Mouse (Mus musculus) spleen, postnatal 14 days (tissue): ENCODE results near the gene Mocs1.
A peak's percentile ranks its signal among the peaks of the same experiment; 100 is the strongest.
"Not testable (repeated sequence)": the region's sequence is repeated elsewhere in the genome, so short reads cannot be mapped to it uniquely, and the experiment has no call there.

Experiments used
- DNase-seq, 2 experiments: peaks; one replicate each; pipeline ENCODE4 v3.0.0; 2021 to 2022; ENCODE audit warnings: low spot score in 2 of 2

Gene Mocs1

DNA sequence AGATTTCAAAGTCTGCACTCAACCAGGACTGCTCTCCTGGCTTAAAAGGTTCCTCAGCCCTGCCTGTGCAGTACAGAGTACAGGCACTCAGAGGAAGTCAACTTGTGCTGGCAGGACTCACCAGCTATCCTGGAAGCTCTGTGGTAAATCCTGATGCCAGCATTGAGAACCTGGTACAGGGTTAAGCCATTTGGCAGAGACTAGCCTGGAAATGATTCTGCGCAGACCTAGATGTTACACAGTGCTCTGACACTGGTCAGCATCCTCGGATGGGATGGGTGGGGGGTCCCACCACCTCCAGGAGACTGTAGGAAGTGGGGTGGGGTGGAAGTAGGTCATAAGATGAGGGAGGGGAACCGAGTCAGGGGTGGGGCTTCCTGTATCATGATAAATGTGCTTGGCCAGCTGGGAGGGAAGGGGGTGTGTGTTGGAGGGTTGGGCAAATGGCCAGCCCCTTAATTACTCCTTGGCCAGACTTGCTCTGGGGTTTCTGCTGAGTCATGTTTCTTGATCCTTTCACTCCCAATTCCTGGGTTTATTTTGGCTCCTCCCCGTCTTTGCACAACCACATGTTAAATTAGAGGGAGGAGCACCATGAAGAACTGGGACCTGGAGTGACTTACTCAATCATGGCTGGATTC lies 4.0 kb downstream of the Mocs1 start:
- DNase-seq = no peak

DNA sequence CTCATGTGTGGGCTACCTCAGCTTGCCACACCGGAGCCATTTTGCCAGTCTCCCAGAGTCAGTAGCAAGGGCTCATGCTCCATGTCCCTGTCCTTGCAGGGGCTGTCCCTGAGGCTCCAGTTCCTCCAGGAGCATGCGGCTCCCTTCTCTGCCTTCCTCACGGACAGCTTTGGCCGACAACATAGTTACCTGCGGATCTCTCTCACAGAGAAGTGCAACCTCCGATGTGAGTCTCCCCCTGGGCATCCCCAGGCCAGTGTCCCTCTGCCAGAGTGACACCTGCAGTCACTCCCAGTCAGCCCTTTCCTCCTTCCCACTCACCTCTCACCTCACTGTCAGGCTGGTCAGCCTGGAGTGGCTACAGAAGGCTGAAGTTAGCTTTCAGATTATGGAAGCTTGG lies 4.9 kb downstream of the Mocs1 start:
- DNase-seq = no peak

DNA sequence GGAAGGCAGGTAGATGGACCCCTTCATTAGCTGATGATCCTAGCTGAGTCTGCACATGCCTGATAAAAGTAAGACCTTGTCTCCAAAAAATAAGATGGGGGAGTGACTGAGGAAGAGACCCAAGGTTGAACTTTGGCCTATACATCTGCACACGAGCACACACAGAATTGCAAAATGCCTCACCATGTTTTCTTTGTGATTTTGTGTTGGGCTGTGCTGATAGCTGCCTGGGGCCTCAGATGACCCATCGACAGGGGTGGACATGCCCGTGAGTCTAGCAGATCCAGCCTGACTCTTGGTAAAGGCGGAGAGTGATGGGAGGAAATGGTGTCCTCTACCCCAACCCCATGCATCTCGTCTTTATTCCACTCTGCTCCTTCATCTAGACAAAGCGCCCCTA lies 6.1 kb downstream of the Mocs1 start:
- no peak for DNase-seq

DNA sequence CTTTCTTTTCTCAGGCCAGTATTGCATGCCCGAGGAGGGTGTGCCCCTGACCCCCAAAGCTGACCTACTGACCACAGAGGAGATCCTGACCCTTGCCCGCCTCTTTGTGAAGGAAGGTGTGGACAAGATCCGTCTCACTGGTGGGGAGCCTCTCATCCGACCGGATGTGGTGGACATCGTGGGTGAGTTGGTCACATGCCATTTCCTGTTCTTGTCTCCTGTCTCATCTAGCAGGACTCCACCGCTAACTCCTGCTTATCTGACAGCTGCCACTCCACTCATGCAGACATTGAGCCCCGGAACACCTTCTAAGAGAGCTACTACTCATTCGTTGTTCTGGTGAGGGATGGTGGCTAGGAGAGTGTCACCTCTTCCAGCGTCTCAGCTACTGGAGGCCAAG lies 6.9 kb downstream of the Mocs1 start:
- DNase-seq = no peak

DNA sequence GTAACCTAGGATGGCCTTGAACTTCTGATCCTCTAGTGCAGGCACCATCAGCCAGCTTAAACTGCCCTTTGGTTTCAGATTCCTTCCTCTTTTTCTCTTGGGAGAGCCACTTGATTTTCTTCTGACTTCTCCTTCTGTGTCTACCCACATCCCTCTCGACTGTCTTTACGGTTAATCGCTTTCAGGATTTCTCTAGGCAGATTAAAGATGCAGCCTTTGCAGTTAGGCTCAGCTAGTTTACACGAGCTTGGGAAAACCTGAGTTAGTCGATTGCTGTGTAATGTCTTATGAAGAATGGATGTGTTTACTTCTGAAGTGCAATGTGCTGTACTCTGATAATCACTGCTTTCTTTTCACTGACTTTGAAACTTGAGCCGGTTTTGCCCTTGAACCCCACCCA lies 8.5 kb downstream of the Mocs1 start:
- DNase-seq = peak in 1 of 2 experiments; percentile 3

DNA sequence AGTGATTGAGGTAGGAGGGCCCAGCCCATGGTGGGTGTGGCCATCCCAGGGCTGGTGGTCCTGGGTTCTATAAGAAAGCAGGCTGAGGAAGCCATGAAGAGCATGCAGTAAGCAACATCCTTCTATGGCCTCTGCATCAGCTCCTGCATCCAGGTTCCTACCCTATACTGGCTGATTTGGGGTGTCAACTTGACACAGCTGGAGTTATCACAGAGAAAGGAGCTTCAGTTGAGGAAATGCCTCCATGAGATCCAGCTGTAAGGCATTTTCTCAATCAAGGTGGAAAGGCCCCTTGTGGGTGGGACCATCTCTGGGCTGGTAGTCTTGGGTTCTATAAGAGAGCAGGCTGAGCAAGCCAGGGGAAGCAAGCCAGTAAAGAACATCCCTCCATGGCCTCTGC lies 9.1 kb downstream of the Mocs1 start:
- peak in 1 of 2 experiments; percentile 1 for DNase-seq

DNA sequence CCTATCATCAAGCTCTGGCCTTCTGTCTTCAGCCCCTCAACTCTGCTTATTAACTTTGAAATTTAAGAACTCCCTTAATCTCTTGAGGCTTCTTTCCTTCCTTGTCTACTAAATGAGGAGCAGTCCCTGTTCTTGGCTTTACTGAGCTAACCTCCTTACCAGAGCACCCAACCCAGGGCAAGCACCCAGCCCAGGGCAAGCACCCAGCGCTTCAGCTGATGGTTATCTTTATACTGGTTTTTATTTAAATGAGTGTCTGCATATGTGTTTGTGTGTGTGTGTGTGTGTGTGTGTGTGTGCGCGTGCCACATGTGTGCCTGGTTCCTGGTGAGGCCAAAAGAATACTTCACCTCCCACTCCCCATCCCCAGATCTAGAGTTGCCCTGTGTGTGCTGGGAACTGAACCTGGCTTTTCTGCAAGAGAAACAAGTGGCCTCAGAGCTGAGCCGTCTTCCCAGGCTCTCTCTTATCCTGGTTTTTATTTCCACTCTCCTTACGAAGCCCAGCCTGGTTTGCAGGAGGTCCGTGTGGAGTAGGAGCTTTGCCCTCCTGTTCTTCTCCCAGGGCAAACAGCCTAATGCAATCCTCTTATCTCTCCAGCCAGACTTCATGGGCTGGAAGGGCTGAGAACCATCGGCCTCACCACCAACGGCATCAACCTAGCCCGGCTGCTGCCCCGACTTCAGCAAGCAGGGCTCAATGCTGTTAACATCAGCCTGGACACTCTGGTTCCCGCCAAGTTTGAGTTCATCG lies 10.8 kb downstream of the Mocs1 start:
- peak; percentile 33 to 49 for DNase-seq

DNA sequence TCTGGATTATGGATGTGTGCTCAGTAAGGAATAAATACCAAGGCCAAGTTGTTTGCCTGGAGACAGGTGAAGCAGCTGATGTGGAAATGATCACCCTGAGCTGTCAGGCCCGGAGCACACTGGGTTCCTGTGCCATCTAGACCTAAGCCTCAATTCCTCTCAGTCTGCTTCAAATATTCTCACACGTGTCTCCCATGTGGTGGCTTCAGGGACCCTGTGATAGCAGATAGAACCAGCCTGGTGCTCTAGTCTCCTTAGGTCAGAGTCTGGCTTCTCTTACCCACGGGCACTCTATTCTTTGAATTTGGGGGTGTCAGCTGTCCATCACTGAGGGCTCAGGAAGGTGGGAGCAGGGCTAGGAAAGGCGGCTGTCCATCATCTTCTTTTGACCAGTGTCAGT lies 11.5 kb downstream of the Mocs1 start:
- DNase-seq = no peak

DNA sequence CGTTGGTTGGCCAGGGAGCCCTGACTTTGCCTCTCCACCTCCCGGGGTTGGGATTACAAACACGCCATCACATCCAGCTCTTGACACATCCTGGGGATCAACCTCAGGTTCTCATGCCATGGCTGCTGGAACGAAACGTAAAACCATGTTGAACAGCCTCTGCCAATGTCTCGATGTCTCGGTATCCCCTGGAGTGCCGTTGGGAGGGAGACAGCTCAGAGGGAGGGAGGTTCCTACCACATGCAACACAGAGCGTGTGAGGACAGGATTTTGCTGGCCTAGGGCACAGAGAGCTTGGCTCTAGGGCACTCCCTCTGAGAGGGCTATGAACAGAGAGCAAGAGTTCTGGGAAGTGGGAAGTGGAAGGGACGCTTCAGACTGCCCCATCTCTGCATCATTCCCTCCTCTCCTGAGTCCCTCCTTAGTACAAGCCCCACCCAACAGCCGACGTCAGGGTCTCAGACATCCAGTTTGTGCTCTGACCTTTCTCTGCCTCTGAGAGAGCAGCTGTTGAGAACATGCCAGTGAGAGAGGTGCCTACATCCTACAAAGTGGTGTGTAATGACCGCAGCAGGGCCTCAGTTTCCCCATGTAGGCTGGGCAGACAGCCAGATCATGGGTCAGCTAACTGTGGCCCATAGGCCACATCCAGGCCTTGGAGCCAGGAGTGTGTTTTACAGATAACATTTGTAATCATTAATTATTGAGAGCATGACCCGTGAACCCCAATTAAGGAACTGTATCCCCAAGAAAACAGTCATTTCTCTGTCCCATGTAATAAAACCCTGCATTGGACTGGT lies 12.4 kb downstream of the Mocs1 start:
- no peak for DNase-seq

DNA sequence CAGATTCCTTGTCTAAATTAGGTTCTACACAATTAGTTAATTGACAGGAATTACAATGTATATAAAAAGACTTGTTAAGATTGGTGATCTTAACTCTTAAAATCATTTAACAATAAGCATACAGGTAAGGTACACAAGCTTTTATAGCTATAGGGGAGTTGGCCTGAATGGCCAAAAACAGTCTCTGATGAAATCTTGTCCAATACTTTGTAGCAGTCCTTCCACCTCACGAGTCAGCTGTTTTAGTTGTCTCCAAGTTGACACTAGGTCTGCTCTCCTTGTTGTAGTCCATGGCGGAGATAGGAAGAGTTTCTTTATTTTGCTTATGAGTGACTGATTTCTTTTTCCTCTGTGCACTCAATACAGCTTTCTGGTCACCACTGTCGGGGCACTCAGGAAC lies 14.7 kb downstream of the Mocs1 start:
- not testable (repeated sequence) for DNase-seq

DNA sequence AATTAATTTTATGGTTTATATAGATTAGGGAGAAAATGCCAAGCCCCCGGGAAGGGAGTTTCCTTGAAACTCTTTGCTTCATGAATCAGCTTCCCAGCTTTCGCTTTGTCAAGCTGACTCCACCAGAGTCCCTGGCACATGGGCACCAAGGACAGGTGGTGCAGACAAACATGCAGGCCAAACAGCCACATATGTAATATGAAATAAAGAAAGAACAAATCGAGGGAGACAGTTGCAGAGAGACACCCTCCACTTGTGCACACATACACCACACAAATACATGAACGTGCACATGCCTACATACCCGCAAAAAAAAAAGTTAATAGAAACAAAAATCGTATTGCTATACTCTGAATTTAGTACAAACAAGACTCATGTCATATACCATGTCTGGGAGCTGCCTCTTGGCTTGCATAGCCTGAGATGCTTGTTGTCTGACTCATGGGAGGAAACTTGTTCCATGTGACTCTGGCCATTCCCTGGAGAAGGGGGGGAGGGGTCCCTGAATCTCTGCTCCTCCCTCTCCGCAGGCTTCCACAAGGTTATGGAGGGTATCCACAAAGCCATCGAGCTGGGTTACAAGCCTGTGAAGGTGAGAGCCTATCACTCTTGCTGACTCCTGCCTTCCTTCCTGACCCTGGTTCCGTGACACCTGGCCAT lies 20.5 kb downstream of the Mocs1 start:
- no peak for DNase-seq

DNA sequence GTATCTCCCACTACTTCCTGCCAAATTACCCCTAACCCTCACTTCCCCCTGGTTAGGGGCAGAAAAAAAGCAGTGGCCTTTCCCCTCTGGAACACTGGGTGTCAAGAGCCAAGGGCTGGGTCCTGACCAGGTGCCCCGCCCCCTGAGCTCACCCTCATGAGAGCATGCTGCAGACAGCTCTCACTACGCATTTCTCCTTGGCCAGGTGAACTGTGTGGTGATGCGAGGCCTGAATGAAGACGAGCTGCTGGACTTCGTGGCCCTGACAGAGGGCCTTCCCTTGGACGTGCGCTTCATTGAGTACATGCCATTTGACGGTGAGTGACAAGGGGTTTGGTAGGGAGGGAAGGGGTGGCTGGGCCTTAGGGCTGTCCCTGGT lies 21.1 kb downstream of the Mocs1 start:
- no peak for DNase-seq

DNA sequence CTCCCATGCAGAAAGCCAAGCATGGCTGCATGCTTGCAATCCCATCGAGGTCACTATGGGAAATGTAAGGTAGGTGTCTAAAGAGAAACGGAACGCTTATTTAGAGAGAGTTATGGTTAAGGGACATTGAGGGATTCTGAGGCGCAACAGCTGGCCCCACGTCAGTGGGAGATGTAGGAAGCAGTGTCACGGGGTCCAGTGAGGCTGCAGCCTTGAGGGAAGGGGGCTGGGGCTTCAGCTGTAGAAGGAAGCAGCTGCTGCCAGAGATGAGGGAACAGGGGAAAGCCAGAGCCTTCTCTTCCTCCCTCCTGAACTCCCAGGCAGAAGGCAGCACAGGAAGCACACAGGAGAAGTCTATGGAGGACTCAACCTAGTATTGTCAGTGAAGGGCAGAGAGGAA lies 22.8 kb downstream of the Mocs1 start:
- DNase-seq = no peak

DNA sequence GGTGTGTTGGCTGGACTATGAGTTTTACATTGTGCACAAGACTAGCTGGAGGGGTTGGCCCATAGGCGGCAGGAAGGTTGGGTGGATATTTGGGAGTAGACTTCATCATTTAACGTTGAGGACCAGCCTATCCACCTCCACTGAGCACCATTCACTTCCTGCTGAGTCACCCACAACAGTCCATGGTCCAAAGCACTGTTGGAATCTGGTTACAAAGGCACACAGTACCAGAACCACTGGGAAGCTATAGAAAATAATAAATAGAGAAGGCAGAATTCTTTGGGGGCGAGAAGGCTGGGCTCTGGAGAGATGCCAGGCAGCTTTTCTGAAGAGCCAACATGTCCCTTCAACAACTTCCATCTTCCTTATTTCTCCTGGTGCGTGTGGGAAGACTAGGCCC lies 28.2 kb downstream of the Mocs1 start:
- no peak for DNase-seq

DNA sequence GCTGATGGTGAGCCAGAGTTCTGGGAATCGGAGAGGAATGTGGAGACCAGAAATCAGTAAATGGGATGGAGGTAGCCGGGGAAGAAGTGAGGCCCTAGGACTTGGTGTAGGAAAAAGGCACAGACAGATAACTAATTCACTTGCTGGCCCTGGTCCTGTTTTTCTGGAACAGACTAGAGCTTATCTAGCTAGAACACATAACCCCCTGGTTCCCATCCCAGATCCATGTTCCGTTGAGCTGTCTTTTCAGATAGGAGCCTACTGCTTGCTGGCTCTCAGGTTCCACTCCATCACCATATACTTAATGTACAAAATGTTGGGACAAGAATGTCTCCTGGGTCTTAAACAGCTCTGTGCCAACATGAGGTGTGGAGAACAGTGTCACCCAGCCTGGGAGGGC lies 29.7 kb downstream of the Mocs1 start:
- DNase-seq = no peak

DNA sequence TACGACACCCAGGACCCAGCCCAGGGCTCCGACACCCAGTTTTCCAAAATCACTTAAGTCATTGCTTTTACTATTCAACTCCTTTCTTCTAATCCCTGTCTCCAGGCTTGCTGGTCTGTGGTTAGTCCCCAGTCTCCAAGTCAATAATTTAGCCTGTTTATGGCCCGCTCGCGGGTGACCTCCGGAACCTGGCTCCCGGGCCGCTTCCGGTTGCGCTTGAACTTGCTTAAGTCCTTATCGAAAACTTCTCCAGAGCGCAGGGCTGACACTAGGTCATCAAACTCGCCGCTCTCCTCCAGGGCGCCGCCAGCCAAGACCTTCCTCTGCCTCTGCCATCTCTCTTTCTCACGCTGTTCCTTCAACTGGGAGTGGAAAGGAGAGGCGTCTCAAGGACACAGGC lies 30.2 kb downstream of the Mocs1 start:
- no peak for DNase-seq

DNA sequence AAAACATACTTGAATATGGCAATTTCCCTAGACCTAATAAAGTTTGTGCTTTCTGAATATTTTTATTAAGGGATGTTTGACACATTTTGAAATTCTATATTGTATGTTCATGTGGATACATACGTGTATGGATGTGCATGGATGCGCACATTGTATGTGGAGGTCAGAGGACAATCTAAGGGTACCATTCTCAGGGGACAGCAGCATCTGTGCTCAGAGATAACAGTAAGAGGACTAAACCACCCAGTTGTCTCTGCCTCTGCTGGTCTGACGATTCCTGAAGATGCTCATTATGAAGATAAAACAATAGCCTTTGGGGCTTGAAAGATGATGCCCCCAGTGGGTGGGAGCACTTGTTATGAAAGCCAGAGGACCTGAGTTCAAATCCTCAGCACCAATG lies 36.7 kb downstream of the Mocs1 start:
- DNase-seq = no peak

DNA sequence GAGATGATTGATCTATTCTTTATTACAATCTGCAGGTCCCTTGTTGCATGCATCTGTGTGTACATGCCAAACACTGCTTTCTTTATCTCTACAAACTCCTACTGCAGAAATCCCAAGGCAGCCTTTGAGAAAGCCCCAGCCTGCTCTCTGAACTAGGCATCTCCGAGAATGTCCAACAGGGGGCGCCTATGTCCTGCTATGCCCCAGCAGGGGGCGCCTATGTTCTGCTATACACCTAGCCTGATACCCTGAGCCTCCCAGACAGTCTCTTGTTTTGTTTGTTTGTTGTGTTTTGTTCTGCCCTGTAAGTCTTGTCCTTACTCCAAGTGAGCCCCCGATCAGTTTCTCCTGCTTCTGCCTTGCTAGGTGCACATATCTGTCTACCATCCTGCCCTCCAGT lies 40.1 kb downstream of the Mocs1 start:
- peak; percentile 39 to 57 for DNase-seq

DNA sequence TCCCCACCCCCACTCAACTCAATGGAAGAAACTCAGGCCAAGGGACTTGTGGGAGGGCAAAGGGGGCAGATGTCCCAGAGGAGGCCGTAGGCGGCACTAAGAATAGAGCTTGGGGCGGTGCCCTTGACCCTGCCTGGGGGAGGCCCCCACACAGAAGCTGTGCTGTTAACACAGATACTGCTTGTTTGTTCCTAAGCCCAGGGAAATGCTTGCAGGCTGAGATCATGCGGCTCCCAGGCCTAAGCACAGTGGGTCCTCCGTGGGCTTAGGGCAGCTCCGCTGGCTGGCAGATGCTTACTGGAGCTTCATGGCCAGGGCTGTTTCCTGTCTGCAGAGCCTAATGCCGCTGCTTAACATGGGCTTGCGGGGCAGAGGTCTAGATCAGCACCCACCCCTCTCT lies 44.5 kb downstream of the Mocs1 start:
- no peak for DNase-seq

DNA sequence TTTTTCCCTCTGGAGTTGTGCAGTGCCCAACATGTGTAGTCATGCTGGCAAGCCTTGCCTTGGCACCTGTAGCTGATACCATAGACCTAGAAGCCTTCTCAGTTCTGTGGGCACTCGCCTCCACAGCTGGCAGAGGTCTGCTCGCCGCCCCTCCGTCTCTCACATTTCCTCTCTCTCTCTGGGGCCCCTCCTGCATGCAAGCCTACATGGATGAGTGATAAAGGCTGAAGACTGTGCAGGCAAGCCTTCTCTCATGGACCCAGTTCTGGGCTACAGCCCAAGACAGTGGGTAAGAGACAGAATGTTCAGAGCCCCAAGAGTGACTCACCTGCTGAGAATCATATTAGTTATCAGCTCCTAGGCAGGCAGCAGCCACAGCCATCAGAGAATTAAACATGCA lies 45.9 kb downstream of the Mocs1 start:
- no peak for DNase-seq

DNA sequence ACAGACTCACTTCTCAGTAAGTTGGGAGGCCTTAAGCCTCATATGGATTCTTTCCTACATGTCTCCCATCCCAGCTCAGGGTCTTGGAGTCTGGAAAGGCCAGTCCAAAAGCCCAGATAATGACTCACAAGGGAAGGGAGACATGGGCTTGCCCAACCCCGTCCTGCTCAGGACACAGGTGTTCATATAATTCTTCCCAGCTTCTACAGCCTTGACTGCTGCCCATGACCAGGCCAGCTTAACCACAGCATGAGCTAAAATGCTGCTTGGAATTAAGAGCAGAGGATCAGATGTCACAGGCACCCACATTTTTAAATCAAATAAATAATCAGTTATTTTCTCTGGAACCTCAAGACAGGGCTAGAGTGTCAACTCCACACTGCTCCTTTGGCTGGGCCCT lies 47.0 kb downstream of the Mocs1 start:
- no peak for DNase-seq

DNA sequence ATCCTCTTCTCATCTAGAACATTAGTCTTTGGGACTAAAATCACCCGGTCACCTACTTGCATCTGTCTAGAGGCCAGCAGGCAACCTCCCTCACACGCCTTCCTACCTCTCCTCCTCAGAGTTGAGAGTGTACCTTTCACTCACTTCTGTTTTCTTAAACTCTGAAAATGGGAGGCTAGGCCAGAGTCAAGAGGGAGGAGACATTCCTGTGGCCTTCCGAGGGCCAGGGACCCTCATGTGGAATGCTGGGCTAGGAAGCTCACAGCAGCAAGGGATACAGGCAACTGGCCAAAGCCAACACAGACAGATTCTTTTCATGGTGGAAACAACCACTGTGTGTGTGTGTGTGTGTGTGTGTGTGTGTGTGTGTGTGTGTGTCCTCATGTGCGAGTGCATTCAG lies 49.2 kb downstream of the Mocs1 start:
- DNase-seq = no peak
